Mouse (Mus musculus) heart, postnatal 0 days (tissue): ENCODE measurements around the gene Rcc1l. TPM values are rescaled to one million over a fixed set of nuclear protein-coding genes. Genes with fewer than 3 reads are reported as not detected.

ENCODE experiments used
- ATAC-seq: fragments of 200-750 bp; cut with Nextera tagmentation; 2 replicates; pipeline ENCODE4 v1.8.0; 2017; ENCODE audit warnings: low read depth, moderate number of reproducible peaks, moderate library complexity; ENCODE audit not compliant: insufficient read depth
- DNase-seq: peaks from one replicate; pipeline ENCODE4 v3.0.0-alpha.2; 2016; ENCODE audit warnings: low spot score
- H3K27ac ChIP-seq: fragments of 300-500 bp; sonication (generic); 2 replicates; pipeline ENCODE4 v1.5.1; 2014; ENCODE audit warnings: low read depth, mild to moderate bottlenecking
- H3K27me3 ChIP-seq: fragments of 300-500 bp; sonication (generic); 2 replicates; pipeline ENCODE4 v1.6.1; 2014; ENCODE audit warnings: low read length, mixed read lengths; ENCODE audit not compliant: control insufficient read depth, insufficient read depth
- H3K36me3 ChIP-seq: fragments of 300-500 bp; sonication (generic); replicated peaks from 2 replicates; pipeline ENCODE4 v1.6.1; 2014; ENCODE audit warnings: low read length, mixed read lengths; ENCODE audit not compliant: control insufficient read depth, insufficient read depth
- H3K4me1 ChIP-seq: fragments of 300-500 bp; sonication (generic); 2 replicates; pipeline ENCODE4 v1.6.1; 2014; ENCODE audit warnings: antibody characterized with exemption; ENCODE audit not compliant: control insufficient read depth, insufficient read depth
- H3K4me2 ChIP-seq: fragments of 300-500 bp; sonication (generic); 2 replicates; pipeline ENCODE4 v1.6.1; 2014; ENCODE audit warnings: low read depth, mild to moderate bottlenecking, low read length, moderate library complexity
- H3K4me3 ChIP-seq: fragments of 300-500 bp; sonication (generic); 2 replicates; pipeline ENCODE4 v1.5.1; 2014; ENCODE audit warnings: low read depth, low read length
- H3K9ac ChIP-seq: fragments of 300-500 bp; sonication (generic); replicated peaks from 2 replicates; pipeline ENCODE4 v1.6.1; 2014; ENCODE audit warnings: low read depth, low read length, mixed read lengths
- H3K9me3 ChIP-seq: fragments of 300-500 bp; sonication (generic); replicated peaks from 2 replicates; pipeline ENCODE4 v1.6.1; 2016; ENCODE audit warnings: low read length; ENCODE audit not compliant: control insufficient read depth
- CTCF ChIP-seq: IDR thresholded peaks from 2 replicates; pipeline ENCODE4 v1.5.1; 2016; ENCODE audit warnings: antibody characterized with exemption, control low read depth, low read depth
- EP300 ChIP-seq: IDR thresholded peaks from 2 replicates; pipeline ENCODE4 v1.6.1; 2016; ENCODE audit warnings: antibody characterized with exemption, low read depth
- WGBS: fragments of 180-500 bp; shearing (Covaris S2); extraction: QIAGEN DNeasy Blood & Tissue Kit; methylation state at CpG from one replicate; pipeline ENCODE4 v1.1.7; 2014; 5-methylcytosine and 5-hydroxymethylcytosine counted together
- polyA plus RNA-seq: library from polyadenylated mRNA; unstranded; fragments of >200 nt; fragmentation: Nextera tagmentation; extraction: Ambion mirVana; gene quantifications from 2 replicates; pipeline ENCODE4 v1.2.1, GENCODE M21; 2015
- total RNA-seq: library from RNA; depleted of rRNA; stranded (reverse); fragments of >200 nt; gene quantifications from 2 replicates; pipeline ENCODE4 v1.2.3, GENCODE M21; 2014; ENCODE audit warnings: low replicate concordance

The Rcc1l gene
- total and polyA plus RNA-seq, 2 experiments from 2014 or later = 19.7 to 22.1 TPM

- no peak for ATAC-seq
- DNase-seq = no peak
- no peak for TF ChIP-seq EP300
- no peak for TF ChIP-seq CTCF
- no peak overlapping the region for H3K4me3 ChIP-seq
- no peak overlapping the region for H3K4me2 ChIP-seq
- no peaks in the 10 kb centered on the region for H3K9me3 ChIP-seq
- H3K4me1 ChIP-seq = no peaks in the 10 kb centered on the region
- H3K27ac ChIP-seq = no peak overlapping the region
- 52% methylated on average over 12 of the region's 12 CpGs for WGBS
- H3K36me3 ChIP-seq = 0 out of 2 replicates have a peak, but pooled peaks cover 18% of the 10 kb centered on the region
- H3K27me3 ChIP-seq = no peaks in the 10 kb centered on the region
- H3K9ac ChIP-seq = no peak overlapping the region
These were observed 37.6 kb upstream of the Rcc1l start for GRCm38 (mm10) chr5:134214021-134214806.

GRCm38 (mm10) chr5:134209931-134210554 is 33.5 kb upstream of the Rcc1l start:
- DNase-seq = no peak
- Histone ChIP-seq H3K27me3 (no peaks in the 10 kb centered on the region), H3K4me2 (no peak overlapping the region), H3K4me1 (no peaks in the 10 kb centered on the region), H3K27ac (no peak overlapping the region), H3K36me3 (0 out of 2 replicates have a peak, but pooled peaks cover 7% of the 10 kb centered on the region), H3K9me3 (no peaks in the 10 kb centered on the region), H3K4me3 (no peak overlapping the region), H3K9ac (no peak overlapping the region)
- TF ChIP-seq CTCF = no peak
- WGBS = 48% methylated on average over 11 of the region's 11 CpGs
- no peak; the same call in 1 of the 2 replicates for ATAC-seq

GRCm38 (mm10) chr5:134206721-134207120 is 30.1 kb upstream of the Rcc1l start:
- Histone ChIP-seq H3K4me1 (no peaks in the 10 kb centered on the region), H3K4me3 (no peak overlapping the region), H3K27ac (no peak overlapping the region), H3K9me3 (no peaks in the 10 kb centered on the region), H3K36me3 (peaks cover 10% of the 10 kb centered on the region; the same call in 1 of the 2 replicates), H3K9ac (no peak overlapping the region), H3K27me3 (no peaks in the 10 kb centered on the region), H3K4me2 (no peak overlapping the region)
- no peak for DNase-seq
- TF ChIP-seq CTCF (no peak), EP300 (no peak)
- 75% methylated on average over 10 of the region's 10 CpGs for WGBS
- no peak for ATAC-seq

GRCm38 (mm10) chr5:134193664-134194063 is 17.1 kb upstream of the Rcc1l start:
- no peak overlapping the region for H3K4me3 ChIP-seq
- H3K27me3 ChIP-seq = no peaks in the 10 kb centered on the region
- H3K36me3 ChIP-seq = peaks cover 16% of the 10 kb centered on the region
- no peak overlapping the region for H3K4me2 ChIP-seq
- H3K4me1 ChIP-seq = no peaks in the 10 kb centered on the region
- H3K27ac ChIP-seq = no peak overlapping the region
- WGBS = 82% methylated on average over 8 of the region's 8 CpGs
- H3K9ac ChIP-seq = no peak overlapping the region
- TF ChIP-seq CTCF (no peak), EP300 (no peak)
- ATAC-seq = no peak
- no peaks in the 10 kb centered on the region for H3K9me3 ChIP-seq
- DNase-seq = no peak

GRCm38 (mm10) chr5:134188571-134188970 is 12.0 kb upstream of the Rcc1l start:
- WGBS = 86% methylated on average over 7 of the region's 7 CpGs
- TF ChIP-seq CTCF = no peak
- TF ChIP-seq EP300 = no peak
- Histone ChIP-seq H3K36me3 (peaks cover 5% of the 10 kb centered on the region; the same call in 1 of the 2 replicates), H3K9ac (no peak overlapping the region), H3K27me3 (no peaks in the 10 kb centered on the region), H3K27ac (no peak overlapping the region), H3K4me1 (peaks cover 2% of the 10 kb centered on the region; the same call in 1 of the 2 replicates), H3K4me2 (no peak overlapping the region), H3K4me3 (no peak overlapping the region), H3K9me3 (no peaks in the 10 kb centered on the region)
- ATAC-seq = no peak
- no peak for DNase-seq
